Mouse (Mus musculus): ENCODE measurements around the gene Bsn. TPM values are rescaled to one million over a fixed set of nuclear protein-coding genes. Genes with fewer than 3 reads are reported as not detected.

Bsn gene
- polyA plus RNA-seq, 1 experiment: 0.56 TPM

DNA sequence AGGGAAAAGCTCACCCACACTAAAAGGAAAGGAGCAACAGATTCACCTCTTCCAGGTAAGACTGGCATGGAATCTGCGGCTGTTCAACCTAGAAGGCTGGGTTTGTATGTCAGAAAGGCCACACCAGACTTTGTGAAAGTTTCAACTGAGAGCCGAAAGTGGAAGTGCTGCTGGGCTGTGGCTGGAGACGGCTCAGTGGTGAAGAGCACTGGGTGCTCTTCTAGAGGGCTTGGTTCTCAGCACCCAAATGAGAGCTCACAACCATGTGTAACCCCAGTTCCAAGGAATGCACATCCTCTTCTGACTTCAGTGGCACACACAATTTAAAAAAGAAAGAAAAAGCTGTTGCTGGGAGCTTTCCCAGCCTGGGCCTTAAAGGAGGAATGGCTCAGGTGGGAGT, 27.2 kb upstream of the Bsn start:
- Histone ChIP-seq H3K36me3 (ENCODE audit: control insufficient read depth, insufficient read depth) (peaks cover 19% of the 10 kb centered on the region), H3K27me3 (ENCODE audit: control insufficient read depth, insufficient read depth, insufficient read length) (no peaks in the 10 kb centered on the region), H3K79me2 (ENCODE audit: control insufficient read depth, insufficient read depth) (peaks cover 47% of the 10 kb centered on the region), H3ac (ENCODE audit: control insufficient read depth, insufficient read length) (no peak overlapping the region), H3K4me3 (no peak overlapping the region), H3K4me2 (ENCODE audit: low read depth) (no peak overlapping the region)
- TF ChIP-seq USF1 (IDR thresholded peaks at IDR 0.05; ENCODE audit: low read depth) (no peak), CEBPB (IDR thresholded peaks at IDR 0.05; ENCODE audit: insufficient read depth, poor library complexity, severe bottlenecking) (no peak), REST (IDR thresholded peaks at IDR 0.05; ENCODE audit: insufficient read depth, insufficient read length) (no peak), E2F4 (IDR thresholded peaks at IDR 0.05; ENCODE audit: insufficient read depth) (no peak), TCF3 (IDR thresholded peaks at IDR 0.05; ENCODE audit: insufficient read length, low read depth) (no peak), MYOD1 (IDR thresholded peaks at IDR 0.05; ENCODE audit: control insufficient read depth in 1 of 3, insufficient read length in 2 of 3, low read depth in 2 of 3) (no peak), SRF (IDR thresholded peaks at IDR 0.05; ENCODE audit: control insufficient read depth, insufficient read length, low read depth) (no peak), POLR2AphosphoS2 (IDR thresholded peaks at IDR 0.05; ENCODE audit: insufficient read length, low read depth) (no peak), MAX (IDR thresholded peaks at IDR 0.05; ENCODE audit: low read depth) (no peak), TCF12 (IDR thresholded peaks at IDR 0.05; ENCODE audit: insufficient read depth, poor library complexity, severe bottlenecking) (no peak), MYOG (IDR thresholded peaks at IDR 0.05; ENCODE audit: control insufficient read depth in 1 of 3, insufficient read depth in 1 of 3, insufficient read length in 2 of 3, low read depth in 2 of 3) (no peak), POLR2A (IDR thresholded peaks at IDR 0.05; ENCODE audit: insufficient read length, low read depth) (no peak)

DNA sequence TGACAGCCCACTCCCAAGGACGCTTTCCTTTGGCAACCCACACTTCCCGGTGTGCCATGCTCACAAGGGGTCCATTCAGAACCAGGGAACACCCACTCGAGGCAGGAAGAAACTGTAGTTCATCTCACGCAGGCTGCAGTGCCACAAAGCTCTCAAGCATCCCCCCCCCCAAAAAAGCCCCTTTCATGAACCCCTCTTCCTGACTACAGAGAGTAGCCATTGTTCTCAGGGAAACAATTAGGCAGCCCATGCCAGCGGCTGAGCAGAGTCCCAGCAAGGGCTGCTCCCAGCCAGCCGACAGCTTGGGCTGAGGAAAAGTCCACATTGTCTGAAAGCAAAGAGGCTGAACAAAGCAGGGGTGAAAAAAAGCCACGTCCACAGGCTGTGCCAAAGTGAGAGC, 22.9 kb upstream of the Bsn start:
- Histone ChIP-seq H3ac (ENCODE audit: control insufficient read depth, insufficient read length) (no peak overlapping the region), H3K79me2 (ENCODE audit: control insufficient read depth, insufficient read depth) (peaks cover 34% of the 10 kb centered on the region), H3K4me2 (ENCODE audit: low read depth) (no peak overlapping the region), H3K4me3 (no peak overlapping the region), H3K36me3 (ENCODE audit: control insufficient read depth, insufficient read depth) (peaks cover 26% of the 10 kb centered on the region), H3K27me3 (ENCODE audit: control insufficient read depth, insufficient read depth, insufficient read length) (no peaks in the 10 kb centered on the region)
- TF ChIP-seq TCF12 (IDR thresholded peaks at IDR 0.05; ENCODE audit: insufficient read depth, poor library complexity, severe bottlenecking): no peak

DNA sequence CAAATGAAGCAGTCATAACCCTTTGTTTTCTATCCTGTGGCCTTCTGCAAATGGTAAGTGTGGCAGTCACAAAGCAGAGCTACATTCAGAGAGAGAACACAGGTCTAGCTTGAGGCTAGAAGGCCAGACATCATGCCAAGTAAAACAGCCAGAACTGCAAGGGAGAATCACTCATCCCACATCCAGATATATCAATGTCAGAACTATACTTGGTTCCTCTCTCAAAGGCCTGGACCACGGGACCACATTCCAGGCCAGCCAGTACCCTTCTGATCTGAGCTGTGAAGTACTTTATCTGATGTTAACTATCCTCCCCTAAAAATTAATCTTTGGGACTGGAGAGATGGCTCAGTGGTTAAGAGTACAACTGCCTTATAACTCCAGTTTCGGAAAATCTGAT, 22.2 kb upstream of the Bsn start:
- TF ChIP-seq MYOG (IDR thresholded peaks at IDR 0.05; ENCODE audit: control insufficient read depth in 1 of 3, insufficient read depth in 1 of 3, insufficient read length in 2 of 3, low read depth in 2 of 3): no peak
- no peak for TF ChIP-seq E2F4 (IDR thresholded peaks at IDR 0.05; ENCODE audit: insufficient read depth)
- TF ChIP-seq MYOD1 (IDR thresholded peaks at IDR 0.05; ENCODE audit: control insufficient read depth in 1 of 3, insufficient read length in 2 of 3, low read depth in 2 of 3): no peak
- no peak for TF ChIP-seq POLR2AphosphoS2 (IDR thresholded peaks at IDR 0.05; ENCODE audit: insufficient read length, low read depth)
- TF ChIP-seq USF1 (IDR thresholded peaks at IDR 0.05; ENCODE audit: low read depth): no peak
- no peak for TF ChIP-seq TCF12 (IDR thresholded peaks at IDR 0.05; ENCODE audit: insufficient read depth, poor library complexity, severe bottlenecking)
- no peak for TF ChIP-seq REST (IDR thresholded peaks at IDR 0.05; ENCODE audit: insufficient read depth, insufficient read length)
- no peak for TF ChIP-seq MAX (IDR thresholded peaks at IDR 0.05; ENCODE audit: low read depth)
- no peak for TF ChIP-seq SRF (IDR thresholded peaks at IDR 0.05; ENCODE audit: control insufficient read depth, insufficient read length, low read depth)
- TF ChIP-seq CEBPB (IDR thresholded peaks at IDR 0.05; ENCODE audit: insufficient read depth, poor library complexity, severe bottlenecking): no peak
- TF ChIP-seq POLR2A (IDR thresholded peaks at IDR 0.05; ENCODE audit: insufficient read length, low read depth): no peak
- TF ChIP-seq TCF3 (IDR thresholded peaks at IDR 0.05; ENCODE audit: insufficient read length, low read depth): no peak
- Histone ChIP-seq H3K4me3 (no peak overlapping the region), H3K79me2 (ENCODE audit: control insufficient read depth, insufficient read depth) (peaks cover 34% of the 10 kb centered on the region), H3K4me2 (ENCODE audit: low read depth) (no peak overlapping the region), H3ac (ENCODE audit: control insufficient read depth, insufficient read length) (no peak overlapping the region), H3K27me3 (ENCODE audit: control insufficient read depth, insufficient read depth, insufficient read length) (no peaks in the 10 kb centered on the region), H3K36me3 (ENCODE audit: control insufficient read depth, insufficient read depth) (peaks cover 22% of the 10 kb centered on the region)

DNA sequence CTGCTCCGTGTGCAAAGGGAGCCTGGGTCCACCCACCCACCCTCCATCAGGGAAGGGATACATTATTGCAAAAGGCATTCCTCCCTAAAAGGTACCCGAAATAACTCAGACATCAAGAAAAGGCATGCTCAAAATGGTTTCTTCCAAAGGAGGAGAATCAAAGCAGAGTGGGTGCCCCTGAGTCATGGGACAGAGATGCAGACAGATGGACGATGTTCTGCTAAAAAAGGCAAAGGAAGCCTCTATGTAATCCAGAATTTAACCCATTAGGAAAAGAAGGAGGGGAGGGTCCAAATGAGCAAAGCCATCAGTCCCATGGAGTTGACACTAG, 15.4 kb upstream of the Bsn start:
- H3K27me3 ChIP-seq (ENCODE audit: control insufficient read depth, insufficient read depth, insufficient read length): no peaks in the 10 kb centered on the region
- peaks cover 15% of the 10 kb centered on the region for H3K36me3 ChIP-seq (ENCODE audit: control insufficient read depth, insufficient read depth)
- H3ac ChIP-seq (ENCODE audit: control insufficient read depth, insufficient read length): no peak overlapping the region
- H3K79me2 ChIP-seq (ENCODE audit: control insufficient read depth, insufficient read depth): peaks cover 3% of the 10 kb centered on the region
- no peak for TF ChIP-seq MYOG (IDR thresholded peaks at IDR 0.05; ENCODE audit: control insufficient read depth in 1 of 3, insufficient read depth in 1 of 3, insufficient read length in 2 of 3, low read depth in 2 of 3)
- no peak for TF ChIP-seq MAX (IDR thresholded peaks at IDR 0.05; ENCODE audit: low read depth)
- no peak for TF ChIP-seq USF1 (IDR thresholded peaks at IDR 0.05; ENCODE audit: low read depth)
- no peak for TF ChIP-seq POLR2A (IDR thresholded peaks at IDR 0.05; ENCODE audit: insufficient read length, low read depth)
- no peak for TF ChIP-seq E2F4 (IDR thresholded peaks at IDR 0.05; ENCODE audit: insufficient read depth)
- no peak for TF ChIP-seq CEBPB (IDR thresholded peaks at IDR 0.05; ENCODE audit: insufficient read depth, poor library complexity, severe bottlenecking)
- TF ChIP-seq REST (IDR thresholded peaks at IDR 0.05; ENCODE audit: insufficient read depth, insufficient read length): no peak
- TF ChIP-seq TCF3 (IDR thresholded peaks at IDR 0.05; ENCODE audit: insufficient read length, low read depth): no peak
- no peak for TF ChIP-seq TCF12 (IDR thresholded peaks at IDR 0.05; ENCODE audit: insufficient read depth, poor library complexity, severe bottlenecking)
- no peak for TF ChIP-seq POLR2AphosphoS2 (IDR thresholded peaks at IDR 0.05; ENCODE audit: insufficient read length, low read depth)
- TF ChIP-seq SRF (IDR thresholded peaks at IDR 0.05; ENCODE audit: control insufficient read depth, insufficient read length, low read depth): no peak
- TF ChIP-seq MYOD1 (IDR thresholded peaks at IDR 0.05; ENCODE audit: control insufficient read depth in 1 of 3, insufficient read length in 2 of 3, low read depth in 2 of 3): no peak
- no peak overlapping the region for H3K4me3 ChIP-seq
- H3K4me2 ChIP-seq (ENCODE audit: low read depth): no peak overlapping the region

DNA sequence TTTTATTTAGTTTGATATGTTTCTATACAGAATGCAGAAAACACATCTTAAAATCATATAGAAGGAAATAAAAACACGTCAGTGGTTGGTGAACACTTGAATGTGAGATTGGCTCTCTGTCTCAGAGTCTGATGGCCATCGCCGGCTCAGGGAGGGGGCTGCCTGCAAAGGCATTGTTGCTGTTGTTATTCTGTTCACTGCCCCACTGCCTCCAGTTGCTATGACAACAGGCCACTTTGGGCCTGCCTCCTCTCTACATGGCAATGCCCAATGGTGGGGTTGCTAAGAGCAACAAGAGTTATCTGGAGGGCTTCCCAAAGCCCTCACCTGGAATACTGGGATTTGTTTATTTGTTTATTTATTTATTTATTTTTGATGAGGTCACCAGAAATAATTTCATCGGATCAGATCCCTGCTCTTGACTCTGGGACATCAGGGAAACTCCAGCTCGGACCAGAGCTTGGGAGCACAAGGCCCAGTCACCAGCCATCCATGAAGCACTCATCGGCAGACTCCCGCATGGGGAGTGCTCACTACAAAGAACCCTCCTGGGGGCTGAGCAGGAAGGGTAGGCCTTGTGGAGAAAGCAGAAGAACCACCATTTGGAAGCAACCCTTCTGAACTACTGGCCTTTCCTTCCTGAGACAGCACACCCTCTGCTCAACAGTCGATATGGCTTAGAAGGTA, 14.8 kb upstream of the Bsn start:
- Histone ChIP-seq H3K36me3 (ENCODE audit: control insufficient read depth, insufficient read depth) (peaks cover 15% of the 10 kb centered on the region), H3K79me2 (ENCODE audit: control insufficient read depth, insufficient read depth) (peaks cover 3% of the 10 kb centered on the region), H3ac (ENCODE audit: control insufficient read depth, insufficient read length) (no peak overlapping the region), H3K27me3 (ENCODE audit: control insufficient read depth, insufficient read depth, insufficient read length) (no peaks in the 10 kb centered on the region), H3K4me2 (ENCODE audit: low read depth) (no peak overlapping the region), H3K4me3 (no peak overlapping the region)
- TF ChIP-seq REST (IDR thresholded peaks at IDR 0.05; ENCODE audit: insufficient read depth, insufficient read length): no peak
- TF ChIP-seq E2F4 (IDR thresholded peaks at IDR 0.05; ENCODE audit: insufficient read depth): no peak
- TF ChIP-seq CEBPB (IDR thresholded peaks at IDR 0.05; ENCODE audit: insufficient read depth, poor library complexity, severe bottlenecking): no peak
- no peak for TF ChIP-seq MYOD1 (IDR thresholded peaks at IDR 0.05; ENCODE audit: control insufficient read depth in 1 of 3, insufficient read length in 2 of 3, low read depth in 2 of 3)
- TF ChIP-seq POLR2AphosphoS2 (IDR thresholded peaks at IDR 0.05; ENCODE audit: insufficient read length, low read depth): no peak
- no peak for TF ChIP-seq TCF3 (IDR thresholded peaks at IDR 0.05; ENCODE audit: insufficient read length, low read depth)
- TF ChIP-seq MYOG (IDR thresholded peaks at IDR 0.05; ENCODE audit: control insufficient read depth in 1 of 3, insufficient read depth in 1 of 3, insufficient read length in 2 of 3, low read depth in 2 of 3): no peak
- no peak for TF ChIP-seq MAX (IDR thresholded peaks at IDR 0.05; ENCODE audit: low read depth)
